Mouse (Mus musculus) MEL (cell line): ENCODE data around the gene Itsn2. TPM values are rescaled to one million over a fixed set of nuclear protein-coding genes. Genes with fewer than 3 reads are reported as not detected.

Source experiments
- DNase-seq: peaks from one replicate; pipeline ENCODE4 v3.0.0; 2011; ENCODE audit warnings: low read depth, low spot score
- H3K27ac ChIP-seq: 2 replicates; pipeline ENCODE4 v1.5.1; 2012; ENCODE audit warnings: low read depth, mild to moderate bottlenecking, control low read depth, low read length, moderate library complexity; ENCODE audit not compliant: control insufficient read depth
- H3K27me3 ChIP-seq, 2 experiments: fragments of 150-350 bp in 1 of 2; sonication (generic) in 1 of 2; 2 replicates each; pipeline ENCODE4 v1.6.1; 2012; ENCODE audit warnings: low read length in 2 of 2, mild to moderate bottlenecking in 2 of 2, improper control_type of control experiment in 1 of 2, moderate library complexity in 1 of 2; ENCODE audit not compliant: insufficient read depth in 2 of 2, control insufficient read depth in 1 of 2
- H3K36me3 ChIP-seq, 2 experiments: 2 replicates each; pipeline ENCODE4 v1.6.1; 2012 to 2014; ENCODE audit warnings: low read length in 2 of 2, improper control_type of control experiment in 1 of 2, inconsistent platforms in 1 of 2, mild to moderate bottlenecking in 1 of 2; ENCODE audit not compliant: insufficient read depth in 2 of 2, control insufficient read depth in 1 of 2
- H3K4me1 ChIP-seq, 2 experiments: fragments of 150-350 bp in 1 of 2; sonication (generic) in 1 of 2; 2 replicates each; pipeline ENCODE4 v1.6.1; 2012; ENCODE audit warnings: low read length in 2 of 2, improper control_type of control experiment in 1 of 2, mild to moderate bottlenecking in 1 of 2; ENCODE audit not compliant: insufficient read depth in 2 of 2, control insufficient read depth in 1 of 2
- H3K4me3 ChIP-seq, 2 experiments: fragments of 150-350 bp in 1 of 2; sonication (generic) in 1 of 2; 2 replicates each; pipeline ENCODE4 v1.5.1; 2012; ENCODE audit warnings: low read depth in 2 of 2, low read length in 2 of 2, mild to moderate bottlenecking in 2 of 2, moderate library complexity in 2 of 2, control low read depth in 1 of 2, improper control_type of control experiment in 1 of 2; ENCODE audit not compliant: control insufficient read depth in 1 of 2, insufficient read depth in 1 of 2
- H3K79me2 ChIP-seq: 2 replicates; pipeline ENCODE4 v1.6.1; 2012; ENCODE audit warnings: mild to moderate bottlenecking, low read length, moderate library complexity; ENCODE audit not compliant: control insufficient read depth, poor library complexity, insufficient read depth
- H3K9ac ChIP-seq: 2 replicates; pipeline ENCODE4 v1.6.1; 2012; ENCODE audit warnings: low read depth, mild to moderate bottlenecking, control low read depth, low read length, moderate library complexity; ENCODE audit not compliant: control insufficient read depth, poor library complexity, severe bottlenecking
- H3K9me3 ChIP-seq: fragments of 150-350 bp; sonication (generic); replicated peaks from 2 replicates; pipeline ENCODE4 v1.6.1; 2012; ENCODE audit warnings: mild to moderate bottlenecking, low read length, improper control_type of control experiment, moderate library complexity; ENCODE audit not compliant: insufficient read depth
- CHD1 ChIP-seq: IDR thresholded peaks from 2 replicates; pipeline ENCODE4 v1.6.1; 2012; ENCODE audit warnings: low read depth, mild to moderate bottlenecking, inconsistent platforms, low read length, improper control_type of control experiment
- CTCF ChIP-seq, 3 experiments: IDR thresholded peaks in 2 of 3; conservative IDR thresholded peaks in 1 of 3; 2 replicates each; pipeline ENCODE4 v1.5.1; 2011 to 2012; ENCODE audit warnings: low read length in 3 of 3, low read depth in 2 of 3, mild to moderate bottlenecking in 2 of 3, improper control_type of control experiment in 1 of 3, inconsistent platforms in 1 of 3, mixed read lengths in 1 of 3, moderate library complexity in 1 of 3; ENCODE audit not compliant: control insufficient read depth in 1 of 3, insufficient read depth in 1 of 3, poor library complexity in 1 of 3, severe bottlenecking in 1 of 3
- E2F4 ChIP-seq: IDR thresholded peaks from 2 replicates; pipeline ENCODE4 v1.6.1; 2011; ENCODE audit warnings: low read depth, low read length, improper control_type of control experiment, borderline replicate concordance
- ELF1 ChIP-seq: IDR thresholded peaks from 2 replicates; pipeline ENCODE4 v1.6.1; 2014; ENCODE audit warnings: low read depth, mild to moderate bottlenecking, inconsistent platforms, low read length, improper control_type of control experiment, moderate library complexity
- GATA1 ChIP-seq: IDR thresholded peaks from 2 replicates; pipeline ENCODE4 v1.6.1; 2011; ENCODE audit warnings: low read depth, low read length, improper control_type of control experiment
- JUND ChIP-seq: IDR thresholded peaks from 2 replicates; pipeline ENCODE4 v1.6.1; 2011; ENCODE audit warnings: low read depth, mild to moderate bottlenecking, improper control_type of control experiment, low read length
- KAT2A ChIP-seq: conservative IDR thresholded peaks from 2 replicates; pipeline ENCODE4 v1.6.1; 2012; ENCODE audit warnings: low read depth, low read length, improper control_type of control experiment, inconsistent platforms
- MAFK ChIP-seq: IDR thresholded peaks from 2 replicates; pipeline ENCODE4 v1.6.1; 2011; ENCODE audit warnings: low read depth, mild to moderate bottlenecking, low read length, improper control_type of control experiment, borderline replicate concordance
- MAX ChIP-seq: IDR thresholded peaks from 2 replicates; pipeline ENCODE4 v1.6.1; 2011; ENCODE audit warnings: low read length, improper control_type of control experiment
- MXI1 ChIP-seq: IDR thresholded peaks from 2 replicates; pipeline ENCODE4 v1.6.1; 2011; ENCODE audit warnings: mild to moderate bottlenecking, low read depth, low read length, improper control_type of control experiment
- MYB ChIP-seq: IDR thresholded peaks from 2 replicates; pipeline ENCODE4 v1.6.1; 2011; ENCODE audit warnings: mild to moderate bottlenecking, low read depth, low read length, improper control_type of control experiment
- MYC ChIP-seq: IDR thresholded peaks from 2 replicates; pipeline ENCODE4 v1.6.1; 2011; ENCODE audit warnings: low read depth, mild to moderate bottlenecking, low read length, improper control_type of control experiment, moderate library complexity
- NELFE ChIP-seq: IDR thresholded peaks from 2 replicates; pipeline ENCODE4 v1.6.1; 2011; ENCODE audit warnings: low read depth, low read length, improper control_type of control experiment
- NRF1 ChIP-seq: IDR thresholded peaks from 2 replicates; pipeline ENCODE4 v1.6.1; 2014; ENCODE audit warnings: low read depth, mild to moderate bottlenecking, inconsistent platforms, low read length, improper control_type of control experiment, moderate library complexity; ENCODE audit not compliant: poor library complexity, insufficient read depth, severe bottlenecking
- POLR2A ChIP-seq, 2 experiments: IDR thresholded peaks; 2 replicates each; pipeline ENCODE4 v1.6.1; 2011 to 2012; ENCODE audit warnings: low read length in 2 of 2, mild to moderate bottlenecking in 2 of 2, control low read depth in 1 of 2, improper control_type of control experiment in 1 of 2, low read depth in 1 of 2, moderate library complexity in 1 of 2; ENCODE audit not compliant: control insufficient read depth in 1 of 2, insufficient read depth in 1 of 2, poor library complexity in 1 of 2
- RAD21 ChIP-seq: IDR thresholded peaks from 2 replicates; pipeline ENCODE4 v1.6.1; 2011; ENCODE audit warnings: mild to moderate bottlenecking, low read depth, low read length, improper control_type of control experiment
- RCOR1 ChIP-seq: IDR thresholded peaks from 2 replicates; pipeline ENCODE4 v1.6.1; 2012; ENCODE audit warnings: low read depth, mild to moderate bottlenecking, inconsistent platforms, low read length, improper control_type of control experiment
- TAL1 ChIP-seq: IDR thresholded peaks from 2 replicates; pipeline ENCODE4 v1.6.1; 2012; ENCODE audit warnings: mild to moderate bottlenecking, inconsistent platforms, low read length, moderate library complexity, mixed read lengths
- TCF12 ChIP-seq: IDR thresholded peaks from 2 replicates; pipeline ENCODE4 v1.6.1; 2014; ENCODE audit warnings: low read depth, mild to moderate bottlenecking, inconsistent platforms, low read length, improper control_type of control experiment, moderate library complexity
- UBTF ChIP-seq: IDR thresholded peaks from 2 replicates; pipeline ENCODE4 v1.6.1; 2012; ENCODE audit warnings: low read depth, mild to moderate bottlenecking, inconsistent platforms, low read length, improper control_type of control experiment, moderate library complexity, borderline replicate concordance; ENCODE audit not compliant: insufficient read depth
- USF1 ChIP-seq: IDR thresholded peaks from 2 replicates; pipeline ENCODE4 v1.6.1; 2014; ENCODE audit warnings: low read depth, mild to moderate bottlenecking, inconsistent platforms, low read length, improper control_type of control experiment, moderate library complexity
- ZKSCAN1 ChIP-seq: IDR thresholded peaks from 2 replicates; pipeline ENCODE4 v1.6.1; 2012; ENCODE audit warnings: low read depth, mild to moderate bottlenecking, inconsistent platforms, low read length, improper control_type of control experiment, moderate library complexity
- ZMIZ1 ChIP-seq: IDR thresholded peaks from 2 replicates; pipeline ENCODE4 v1.6.1; 2012; ENCODE audit warnings: low read depth, mild to moderate bottlenecking, inconsistent platforms, low read length, improper control_type of control experiment, moderate library complexity
- ZNF384 ChIP-seq: IDR thresholded peaks from 2 replicates; pipeline ENCODE4 v1.6.1; 2012; ENCODE audit warnings: low read depth, mild to moderate bottlenecking, inconsistent platforms, low read length, improper control_type of control experiment
- polyA plus RNA-seq, 2 experiments: library from polyadenylated mRNA; stranded (reverse) in 1 of 2; unstranded in 1 of 2; fragments of >175 nt in 1 of 2; fragments of >200 nt in 1 of 2; gene quantifications; 2 replicates each; pipeline versions ENCODE4 v1.2.1 to v1.2.4; 2012; ENCODE audit warnings: low replicate concordance in 2 of 2, low read depth in 1 of 2; ENCODE audit not compliant: insufficient read length in 2 of 2, insufficient read depth in 1 of 2, missing spikeins in 1 of 2
- total RNA-seq: library from RNA; depleted of rRNA; stranded (reverse); fragments of 300-350 nt; gene quantifications from 2 replicates; pipeline ENCODE4 v1.2.3, GENCODE M21; 2012

The Itsn2 gene
- total and polyA plus RNA-seq, 3 experiments = 40.1 to 218 (median 47.5) TPM

GRCm38 (mm10) chr12:4587846-4588245 is 4.6 kb upstream of the Itsn2 start:
- no peak for TF ChIP-seq UBTF
- TF ChIP-seq MXI1 = no peak
- TF ChIP-seq USF1 = no peak
- no peak for TF ChIP-seq POLR2A (IDR thresholded peaks at IDR 0.05; ENCODE audit: control insufficient read depth in 1 of 2, insufficient read depth in 1 of 2, low read depth in 1 of 2, low read length in 2 of 2, poor library complexity in 1 of 2)
- no peak for TF ChIP-seq KAT2A
- no peak for TF ChIP-seq JUND
- TF ChIP-seq ZNF384 = no peak
- TF ChIP-seq ELF1 = no peak
- H3K4me3 ChIP-seq = no peak overlapping the region
- no peaks in the 10 kb centered on the region for H3K9me3 ChIP-seq
- H3K79me2 ChIP-seq = peaks cover 4% of the 10 kb centered on the region; the same call in 1 of the 2 replicates
- no peaks in the 10 kb centered on the region for H3K27me3 ChIP-seq
- DNase-seq = no peak
- H3K4me1 ChIP-seq = peaks cover 0 to 2% of the 10 kb centered on the region in 2 experiments; a peak in 1 of 4 replicates
- H3K9ac ChIP-seq = no peak overlapping the region
- H3K36me3 ChIP-seq = peaks cover 0 to 3% of the 10 kb centered on the region in 2 experiments; a peak in 1 of 4 replicates
- H3K27ac ChIP-seq = no peak overlapping the region

GRCm38 (mm10) chr12:4588603-4589002 is 3.8 kb upstream of the Itsn2 start:
- H3K4me3 ChIP-seq = no peak overlapping the region
- H3K36me3 ChIP-seq = peaks cover 0 to 3% of the 10 kb centered on the region in 2 experiments; a peak in 1 of 4 replicates
- H3K79me2 ChIP-seq = peaks cover 11% of the 10 kb centered on the region
- H3K9ac ChIP-seq = no peak overlapping the region
- DNase-seq = no peak
- peaks cover 0 to 2% of the 10 kb centered on the region in 2 experiments; a peak in 1 of 4 replicates for H3K4me1 ChIP-seq
- H3K27me3 ChIP-seq = no peaks in the 10 kb centered on the region
- no peak overlapping the region for H3K27ac ChIP-seq
- H3K9me3 ChIP-seq = no peaks in the 10 kb centered on the region
- TF ChIP-seq JUND (no peak), MYC (no peak), KAT2A (no peak)
- TF ChIP-seq, all 39 proteins: peak for 0

GRCm38 (mm10) chr12:4592025-4592424 is 413 bp upstream of the Itsn2 start:
- DNase-seq = peak; percentile 63
- peak overlapping the region; percentile 81 for H3K27ac ChIP-seq
- peaks cover 0 to 5% of the 10 kb centered on the region in 2 experiments for H3K4me1 ChIP-seq
- H3K36me3 ChIP-seq = peaks cover 0 to 21% of the 10 kb centered on the region in 2 experiments; a peak in 2 of 4 replicates
- H3K79me2 ChIP-seq = peaks cover 32% of the 10 kb centered on the region
- H3K4me3 ChIP-seq = peak overlapping the region; percentile 88 to 96
- H3K9ac ChIP-seq = peak overlapping the region; percentile 90
- no peaks in the 10 kb centered on the region for H3K9me3 ChIP-seq
- no peaks in the 10 kb centered on the region for H3K27me3 ChIP-seq
- 0 out of 2 replicates have a peak, but pooled peaks have one; percentile 10 for TF ChIP-seq MAFK
- peak; percentile 85 for TF ChIP-seq ZNF384
- no peak for TF ChIP-seq MAX
- TF ChIP-seq MYB = 0 out of 2 replicates have a peak, but pooled peaks have one; percentile 13
- TF ChIP-seq E2F4 = no peak
- no peak for TF ChIP-seq NELFE
- TF ChIP-seq ZMIZ1 = 0 out of 2 replicates have a peak, but pooled peaks have one; percentile 27
- no peak for TF ChIP-seq JUND
- TF ChIP-seq KAT2A = no peak
- peak; percentile 32; the same call in 1 of the 2 replicates for TF ChIP-seq TCF12
- 0 out of 2 replicates have a peak, but pooled peaks have one; percentile 7 for TF ChIP-seq TAL1
- TF ChIP-seq RAD21 = peak; percentile 20
- no peak for TF ChIP-seq POLR2A (IDR thresholded peaks at IDR 0.05; ENCODE audit: control insufficient read depth in 1 of 2, insufficient read depth in 1 of 2, low read depth in 1 of 2, low read length in 2 of 2, poor library complexity in 1 of 2)
- no peak for TF ChIP-seq NRF1
- TF ChIP-seq CTCF (IDR thresholded peaks at IDR 0.05 in 2 of 3, conservative IDR thresholded peaks at IDR 0.05 in 1 of 3; ENCODE audit: control insufficient read depth in 1 of 3, insufficient read depth in 1 of 3, low read depth in 2 of 3, low read length in 3 of 3, poor library complexity in 1 of 3, severe bottlenecking in 1 of 3) = peak in 1 of 3 experiments; percentile 42; a peak in 2 of 6 replicates
- TF ChIP-seq USF1 = no peak
- TF ChIP-seq MXI1 = peak; percentile 38; the same call in 1 of the 2 replicates
- no peak for TF ChIP-seq CHD1
- TF ChIP-seq ZKSCAN1 = no peak
- TF ChIP-seq GATA1 = 0 out of 2 replicates have a peak, but pooled peaks have one; percentile 18
- TF ChIP-seq RCOR1 = peak; percentile 63
